Mouse (Mus musculus): ENCODE data around the gene Atp2b2. TPM values are rescaled to one million over a fixed set of nuclear protein-coding genes. Genes with fewer than 3 reads are reported as not detected.

The Atp2b2 gene
- polyA plus RNA-seq, 1 experiment from 2014 or later: 0.06 TPM

- in situ Hi-C loops (cut with MboI; ENCODE audit: low pct_unique_long_range_greater_than_20kb): no loop called here
- H3K27me3 ChIP-seq: peaks cover 19% of the 10 kb centered on the region
- POLR2A ChIA-PET: no interaction called here
- CTCF ChIA-PET: no interaction called here
- DNase-seq (ENCODE audit: low read depth, low spot score) (no peak), ATAC-seq (no peak)
- TF ChIP-seq CTCF (IDR thresholded peaks at IDR 0.05): no peak
Measured at GRCm38 (mm10) chr6:113830463-113830862, 211.9 kb downstream of the Atp2b2 start.

- CTCF ChIA-PET: no interaction called here
Measured at GRCm38 (mm10) chr6:113827309-113827708, 215.1 kb downstream of the Atp2b2 start.

GRCm38 (mm10) chr6:113822417-113822816 lies 220.0 kb downstream of the Atp2b2 start:
- ATAC-seq (no peak), DNase-seq (ENCODE audit: low read depth, low spot score) (no peak)
- in situ Hi-C loops (cut with MboI; ENCODE audit: low pct_unique_long_range_greater_than_20kb): no loop called here
- ChIA-PET CTCF (interaction anchor here (1.3 kb wide), 1 partner anchor 16 kb away, joined by 3 read pairs; no protein-coding TSS in a partner anchor), POLR2A (no interaction called here)
- no peak for TF ChIP-seq CTCF (IDR thresholded peaks at IDR 0.05)
- peaks cover 9% of the 10 kb centered on the region for H3K27me3 ChIP-seq

More at GRCm38 (mm10) chr6:113827309-113827708, 215.1 kb downstream of the Atp2b2 start:
- no peak for TF ChIP-seq CTCF (IDR thresholded peaks at IDR 0.05)
- peaks cover 19% of the 10 kb centered on the region for H3K27me3 ChIP-seq
- in situ Hi-C loops (cut with MboI; ENCODE audit: low pct_unique_long_range_greater_than_20kb): no loop called here
- DNase-seq (ENCODE audit: low read depth, low spot score): no peak
- ATAC-seq: no peak
- POLR2A ChIA-PET: no interaction called here

- in situ Hi-C loops (cut with MboI; ENCODE audit: low pct_unique_long_range_greater_than_20kb): no loop called here
- ATAC-seq (no peak), DNase-seq (ENCODE audit: low read depth, low spot score) (no peak)
- CTCF ChIA-PET: no interaction called here
- POLR2A ChIA-PET: no interaction called here
- no peak for TF ChIP-seq CTCF (IDR thresholded peaks at IDR 0.05)
- no peaks in the 10 kb centered on the region for H3K27me3 ChIP-seq
Measured at GRCm38 (mm10) chr6:113816690-113817089, 225.7 kb downstream of the Atp2b2 start.

GRCm38 (mm10) chr6:113811462-113811861 lies 231.0 kb downstream of the Atp2b2 start:
- no peaks in the 10 kb centered on the region for H3K27me3 ChIP-seq
- DNase-seq (ENCODE audit: low read depth, low spot score) (no peak), ATAC-seq (no peak)
- POLR2A ChIA-PET: no interaction called here
- CTCF ChIA-PET: no interaction called here
- TF ChIP-seq CTCF (IDR thresholded peaks at IDR 0.05): no peak
- in situ Hi-C loops (cut with MboI; ENCODE audit: low pct_unique_long_range_greater_than_20kb): no loop called here

GRCm38 (mm10) chr6:113810667-113811066 lies 231.7 kb downstream of the Atp2b2 start:
- in situ Hi-C loops (cut with MboI; ENCODE audit: low pct_unique_long_range_greater_than_20kb): no loop called here
- CTCF ChIA-PET: no interaction called here

GRCm38 (mm10) chr6:113806241-113806640 lies 236.2 kb downstream of the Atp2b2 start:
- in situ Hi-C loops (cut with MboI; ENCODE audit: low pct_unique_long_range_greater_than_20kb): no loop called here
- DNase-seq (ENCODE audit: low read depth, low spot score) (no peak), ATAC-seq (no peak)
- no peak for TF ChIP-seq CTCF (IDR thresholded peaks at IDR 0.05)
- POLR2A ChIA-PET: no interaction called here
- CTCF ChIA-PET: interaction anchor here (1.1 kb wide), 1 partner anchor 16 kb away, joined by 3 read pairs; no protein-coding TSS in a partner anchor
- H3K27me3 ChIP-seq: peaks cover 8% of the 10 kb centered on the region

More at GRCm38 (mm10) chr6:113810667-113811066, 231.7 kb downstream of the Atp2b2 start:
- no peak for TF ChIP-seq CTCF (IDR thresholded peaks at IDR 0.05)
- DNase-seq (ENCODE audit: low read depth, low spot score) (no peak), ATAC-seq (no peak)
- POLR2A ChIA-PET: no interaction called here
- peaks cover 2% of the 10 kb centered on the region for H3K27me3 ChIP-seq

- POLR2A ChIA-PET: no interaction called here
- peaks cover 32% of the 10 kb centered on the region for H3K27me3 ChIP-seq
- in situ Hi-C loops (cut with MboI; ENCODE audit: low pct_unique_long_range_greater_than_20kb): no loop called here
- DNase-seq (ENCODE audit: low read depth, low spot score) (no peak), ATAC-seq (no peak)
- CTCF ChIA-PET: no interaction called here
- no peak for TF ChIP-seq CTCF (IDR thresholded peaks at IDR 0.05)
Measured at GRCm38 (mm10) chr6:113801233-113801632, 241.2 kb downstream of the Atp2b2 start.

- no peak for TF ChIP-seq CTCF (IDR thresholded peaks at IDR 0.05)
- ATAC-seq (no peak), DNase-seq (ENCODE audit: low read depth, low spot score) (no peak)
- peaks cover 37% of the 10 kb centered on the region for H3K27me3 ChIP-seq
- in situ Hi-C loops (cut with MboI; ENCODE audit: low pct_unique_long_range_greater_than_20kb): no loop called here
- CTCF ChIA-PET: no interaction called here
- POLR2A ChIA-PET: no interaction called here
Measured at GRCm38 (mm10) chr6:113799915-113800314, 242.5 kb downstream of the Atp2b2 start.

GRCm38 (mm10) chr6:113799349-113799748 lies 243.1 kb downstream of the Atp2b2 start:
- ATAC-seq: no peak

GRCm38 (mm10) chr6:113798921-113799320 lies 243.5 kb downstream of the Atp2b2 start:
- no peak for TF ChIP-seq CTCF (IDR thresholded peaks at IDR 0.05)
- in situ Hi-C loops (cut with MboI; ENCODE audit: low pct_unique_long_range_greater_than_20kb): no loop called here
- ATAC-seq: no peak
- no peak for DNase-seq (ENCODE audit: low read depth, low spot score)
- ChIA-PET CTCF (no interaction called here), POLR2A (no interaction called here)
- H3K27me3 ChIP-seq: peaks cover 45% of the 10 kb centered on the region

More at GRCm38 (mm10) chr6:113799349-113799748, 243.1 kb downstream of the Atp2b2 start:
- DNase-seq (ENCODE audit: low read depth, low spot score): no peak
- ChIA-PET POLR2A (no interaction called here), CTCF (no interaction called here)
- in situ Hi-C loops (cut with MboI; ENCODE audit: low pct_unique_long_range_greater_than_20kb): no loop called here
- H3K27me3 ChIP-seq: peaks cover 43% of the 10 kb centered on the region
- no peak for TF ChIP-seq CTCF (IDR thresholded peaks at IDR 0.05)

GRCm38 (mm10) chr6:113795241-113795702 lies 247.1 kb downstream of the Atp2b2 start:
- in situ Hi-C loops (cut with MboI; ENCODE audit: low pct_unique_long_range_greater_than_20kb): no loop called here
- H3K27me3 ChIP-seq: peaks cover 54% of the 10 kb centered on the region
- DNase-seq (ENCODE audit: low read depth, low spot score) (no peak), ATAC-seq (no peak)
- no peak for TF ChIP-seq CTCF (IDR thresholded peaks at IDR 0.05)
- POLR2A ChIA-PET: no interaction called here
- CTCF ChIA-PET: no interaction called here
